Mouse (Mus musculus) hindbrain, embryonic 10.5 days (tissue): ENCODE results near the gene Mbnl2. TPM values are rescaled to one million over a fixed set of nuclear protein-coding genes. Genes with fewer than 3 reads are reported as not detected.

Experiments
- DNase-seq: peaks from one replicate; pipeline ENCODE4 v3.0.0-alpha.2; 2017; ENCODE audit warnings: low spot score
- H3K27ac ChIP-seq: fragments of 300-500 bp; sonication (generic); 2 replicates; pipeline ENCODE4 v1.5.1; 2016; ENCODE audit warnings: mild to moderate bottlenecking, moderate library complexity
- H3K27me3 ChIP-seq: fragments of 300-500 bp; sonication (generic); 2 replicates; pipeline ENCODE4 v1.6.1; 2016; ENCODE audit warnings: mild to moderate bottlenecking; ENCODE audit not compliant: poor library complexity, insufficient read depth, severe bottlenecking
- H3K36me3 ChIP-seq: fragments of 300-500 bp; sonication (generic); 2 replicates; pipeline ENCODE4 v1.6.1; 2016; ENCODE audit warnings: mild to moderate bottlenecking, moderate library complexity
- H3K4me1 ChIP-seq: fragments of 300-500 bp; sonication (generic); replicated peaks from 2 replicates; pipeline ENCODE4 v1.6.1; 2016; ENCODE audit warnings: mild to moderate bottlenecking
- H3K4me3 ChIP-seq: fragments of 300-500 bp; sonication (generic); 2 replicates; pipeline ENCODE4 v1.5.1; 2016; ENCODE audit warnings: mild to moderate bottlenecking, moderate library complexity
- H3K9me3 ChIP-seq: fragments of 300-500 bp; sonication (generic); 2 replicates; pipeline ENCODE4 v1.6.1; 2016; ENCODE audit warnings: mild to moderate bottlenecking, moderate library complexity
- WGBS: fragments of 180-500 bp; shearing (Covaris S2); methylation state at CpG from one replicate; pipeline ENCODE4 v1.1.7; 2016; 5-methylcytosine and 5-hydroxymethylcytosine counted together
- polyA plus RNA-seq: library from polyadenylated mRNA; unstranded; fragments of >200 nt; fragmentation: Nextera tagmentation; extraction: Ambion mirVana; gene quantifications from 2 replicates; pipeline ENCODE4 v1.2.1, GENCODE M21; 2016

Mbnl2 gene
- polyA plus RNA-seq, 1 experiment from 2014 or later, result 29.4 TPM

- Histone ChIP-seq H3K27me3 (no peaks in the 10 kb centered on the region), H3K9me3 (no peaks in the 10 kb centered on the region), H3K36me3 (no peaks in the 10 kb centered on the region), H3K27ac (no peak overlapping the region), H3K4me3 (no peak overlapping the region), H3K4me1 (peaks cover 3% of the 10 kb centered on the region)
- no peak for DNase-seq
- 89% methylated on average over 14 of the region's 14 CpGs for WGBS
These were observed 193.8 kb downstream of the Mbnl2 start for GRCm38 (mm10) chr14:120469126-120469790.

- WGBS, result 74% methylated on average over 7 of the region's 7 CpGs
- H3K4me1 ChIP-seq, result peaks cover 30% of the 10 kb centered on the region
- peak overlapping the region; percentile 79 for H3K4me3 ChIP-seq
- no peak for DNase-seq
- H3K9me3 ChIP-seq, result no peaks in the 10 kb centered on the region
- no peak overlapping the region for H3K27ac ChIP-seq
- no peaks in the 10 kb centered on the region for H3K36me3 ChIP-seq
- H3K27me3 ChIP-seq, result no peaks in the 10 kb centered on the region
These were observed 200.8 kb downstream of the Mbnl2 start for GRCm38 (mm10) chr14:120476186-120476697.

DNA sequence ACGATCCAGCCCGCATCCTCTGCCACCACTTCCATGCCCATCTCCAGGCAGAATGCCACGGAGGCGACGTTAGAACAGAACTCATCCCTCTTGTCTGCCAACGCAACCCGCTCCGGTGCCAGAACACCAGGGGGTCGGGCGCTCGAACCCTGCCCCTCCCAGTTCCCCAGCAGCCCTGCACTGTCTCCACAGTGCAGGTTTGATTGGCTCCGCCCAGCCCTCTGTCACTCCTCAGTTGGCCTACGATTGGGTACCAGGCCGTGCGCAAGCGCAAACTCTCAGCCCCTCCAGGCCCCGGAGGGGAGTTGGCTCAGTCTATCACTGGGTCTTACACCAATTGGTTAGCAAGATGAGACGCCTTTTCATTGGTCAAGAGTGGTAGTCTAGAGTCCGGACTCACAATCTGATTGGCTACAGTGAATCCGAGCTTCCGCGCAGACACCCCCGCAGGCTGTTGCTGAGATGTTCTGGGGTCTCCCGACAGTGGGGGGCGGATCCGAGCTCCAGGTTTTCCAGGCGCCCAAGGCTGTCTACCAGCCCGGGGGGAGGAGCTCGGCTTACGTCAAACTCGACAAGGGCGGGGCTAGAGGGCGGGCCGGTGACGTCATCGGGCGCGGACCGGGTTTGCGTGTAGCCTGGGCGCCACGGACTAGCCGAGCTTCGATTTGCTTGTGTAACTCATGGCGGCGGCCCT, 202.0 kb downstream of the Mbnl2 start:
- peak; percentile 99 for DNase-seq
- Histone ChIP-seq H3K27me3 (no peaks in the 10 kb centered on the region), H3K4me3 (peak overlapping the region; percentile 79), H3K9me3 (no peaks in the 10 kb centered on the region), H3K4me1 (peaks cover 31% of the 10 kb centered on the region), H3K27ac (peak overlapping the region; percentile 95), H3K36me3 (peaks cover 8% of the 10 kb centered on the region)
- WGBS, result under 1% methylated on average over 46 of the region's 46 CpGs

- peak within 1 kb of the TSS; percentile 95 for H3K27ac ChIP-seq
- peak; percentile 95 for DNase-seq
- H3K9me3 ChIP-seq, result no peaks in the 10 kb centered on the region
- peaks cover 31% of the 10 kb centered on the region for H3K4me1 ChIP-seq
- peak within 1 kb of the TSS; percentile 79 for H3K4me3 ChIP-seq
- WGBS, result under 1% methylated on average over 70 of the region's 78 CpGs
- peaks cover 13% of the 10 kb centered on the region for H3K36me3 ChIP-seq
- no peaks in the 10 kb centered on the region for H3K27me3 ChIP-seq
These were observed 202.6 kb downstream of the Mbnl2 start, which contains the start of gene Rap2a for GRCm38 (mm10) chr14:120477982-120478568. Gene Rap2a (plus strand): TSS chr14:120478444.

- Histone ChIP-seq H3K27ac (peak overlapping the region; percentile 95), H3K4me1 (peaks cover 31% of the 10 kb centered on the region), H3K9me3 (no peaks in the 10 kb centered on the region), H3K4me3 (peak overlapping the region; percentile 79), H3K36me3 (peaks cover 13% of the 10 kb centered on the region), H3K27me3 (no peaks in the 10 kb centered on the region)
- DNase-seq, result peak; percentile 66
- WGBS, result under 1% methylated on average over 62 of the region's 62 CpGs
These were observed 203.3 kb downstream of the Mbnl2 start for GRCm38 (mm10) chr14:120478641-120479341.

- 85% methylated on average over 8 of the region's 8 CpGs for WGBS
- Histone ChIP-seq H3K9me3 (no peaks in the 10 kb centered on the region), H3K27me3 (no peaks in the 10 kb centered on the region), H3K36me3 (peaks cover 13% of the 10 kb centered on the region), H3K4me3 (no peak overlapping the region), H3K4me1 (peaks cover 31% of the 10 kb centered on the region), H3K27ac (no peak overlapping the region)
- no peak for DNase-seq
These were observed 205.0 kb downstream of the Mbnl2 start for GRCm38 (mm10) chr14:120480341-120480900.

- no peak overlapping the region for H3K27ac ChIP-seq
- WGBS, result 90% methylated on average over 4 of the region's 4 CpGs
- no peaks in the 10 kb centered on the region for H3K9me3 ChIP-seq
- H3K36me3 ChIP-seq, result peaks cover 13% of the 10 kb centered on the region
- H3K27me3 ChIP-seq, result no peaks in the 10 kb centered on the region
- H3K4me3 ChIP-seq, result no peak overlapping the region
- no peak for DNase-seq
- peaks cover 31% of the 10 kb centered on the region for H3K4me1 ChIP-seq
These were observed 205.5 kb downstream of the Mbnl2 start for GRCm38 (mm10) chr14:120480927-120481326.

Other genes with a start within 250 kb of the Mbnl2 start
- gene Oxgr1, start 233.2 kb upstream of the Mbnl2 start, polyA plus RNA-seq, result not detected in 2 replicates
- 11.6 and 13.1 TPM in 2 replicates for gene Rap2a, start 202.8 kb downstream of the Mbnl2 start, polyA plus RNA-seq